ENCODE assay signal across 11 mouse cellular contexts in the genomic region with DNA sequence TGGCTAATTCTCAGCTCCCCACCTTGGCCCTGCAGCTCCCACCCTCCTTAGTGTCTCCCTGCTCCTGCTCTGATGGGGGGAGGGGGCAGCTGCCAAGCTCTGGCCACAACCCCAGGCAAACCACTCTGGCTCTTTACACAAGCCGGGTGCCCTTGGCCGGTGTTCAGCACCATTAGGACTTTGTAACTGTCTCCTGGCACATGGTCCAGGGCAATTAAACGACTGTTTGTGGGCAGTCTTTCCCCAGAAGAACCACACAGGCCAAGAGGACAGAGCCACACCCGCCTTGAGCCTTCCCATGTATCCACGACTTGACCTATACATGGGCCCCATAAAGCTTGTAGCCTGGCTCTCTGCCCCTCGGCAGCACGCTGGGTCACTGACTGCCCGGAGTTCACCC. TPM values are rescaled to one million over a fixed set of nuclear protein-coding genes. Genes with fewer than 3 reads are reported as not detected.
A peak's percentile ranks its signal among the peaks of the same experiment; 100 is the strongest.
DNase-seq lines count a peak whose midpoint lies in the region; ATAC-seq and TF ChIP-seq lines count a peak whose summit lies in the region.
"Had no signal": no experiment of that assay in that cellular context is flagged by ENCODE, and none has a peak within 500 bp of the region (broad histone marks: within the 10 kb centered on the region; RNA-seq: fewer than 3 reads in every experiment).

No protein-coding gene starts in this region.

- H3K27ac ChIP-seq in heart, embryonic 12.5 days (ENCODE audit: poor library complexity, severe bottlenecking), result peak overlapping the region; percentile 36
- no peak overlapping the region for H3K27ac ChIP-seq in liver, postnatal 0 days (ENCODE audit: low read depth)
- no peak overlapping the region for H3K27ac ChIP-seq in limb, embryonic 10.5 days

- peaks cover 81% of the 10 kb centered on the region for H3K4me1 ChIP-seq in megakaryocyte, embryonic 14.5 days
- peaks cover 49% of the 10 kb centered on the region for H3K4me1 ChIP-seq in heart, embryonic 12.5 days (replicated peaks)
- peaks cover 14% of the 10 kb centered on the region for H3K4me1 ChIP-seq in liver, postnatal 0 days (ENCODE audit: insufficient read depth)
- H3K4me1 ChIP-seq in limb, embryonic 10.5 days, result peaks cover 8% of the 10 kb centered on the region; the same call in 1 of the 2 replicates

- H3K9ac ChIP-seq in heart, embryonic 12.5 days, result peak overlapping the region; percentile 30; the same call in 1 of the 2 replicates
- no peak overlapping the region for H3K9ac ChIP-seq in liver, postnatal 0 days (replicated peaks)

- no peaks in the 10 kb centered on the region for H3K27me3 ChIP-seq in megakaryocyte, embryonic 14.5 days (replicated peaks)
- H3K27me3 ChIP-seq in heart, embryonic 12.5 days (replicated peaks), result no peaks in the 10 kb centered on the region
- H3K27me3 ChIP-seq in liver, postnatal 0 days (ENCODE audit: insufficient read depth, low read length), result no peaks in the 10 kb centered on the region
- no peaks in the 10 kb centered on the region for H3K27me3 ChIP-seq in limb, embryonic 10.5 days (ENCODE audit: low read depth, poor library complexity, severe bottlenecking)

- no peak for TF ChIP-seq EP300 in liver, postnatal 0 days (IDR thresholded peaks at IDR 0.05; ENCODE audit: low read depth)

- H3K4me2 ChIP-seq in heart, embryonic 12.5 days, result peak overlapping the region; percentile 17; the same call in 1 of the 2 replicates
- H3K4me2 ChIP-seq in liver, postnatal 0 days (ENCODE audit: low read depth, low read length), result no peak overlapping the region

- no peaks in the 10 kb centered on the region for H3K9me3 ChIP-seq in megakaryocyte, embryonic 14.5 days
- no peaks in the 10 kb centered on the region for H3K9me3 ChIP-seq in heart, embryonic 12.5 days (replicated peaks)
- H3K9me3 ChIP-seq in liver, postnatal 0 days (ENCODE audit: low read length), result no peaks in the 10 kb centered on the region
- H3K9me3 ChIP-seq in limb, embryonic 10.5 days (replicated peaks), result no peaks in the 10 kb centered on the region

- peak overlapping the region; percentile 40 for H3K4me3 ChIP-seq in megakaryocyte, embryonic 14.5 days (replicated peaks)
- no peak overlapping the region for H3K4me3 ChIP-seq in heart, embryonic 12.5 days
- no peak overlapping the region for H3K4me3 ChIP-seq in liver, postnatal 0 days (ENCODE audit: low read depth, low read length)
- no peak overlapping the region for H3K4me3 ChIP-seq in limb, embryonic 10.5 days

- H3K36me3 ChIP-seq in megakaryocyte, embryonic 14.5 days (replicated peaks; ENCODE audit: low read length), result peaks cover 89% of the 10 kb centered on the region
- peaks cover 45% of the 10 kb centered on the region for H3K36me3 ChIP-seq in heart, embryonic 12.5 days
- H3K36me3 ChIP-seq in liver, postnatal 0 days (replicated peaks; ENCODE audit: insufficient read depth, low read length), result peaks cover 2% of the 10 kb centered on the region; the same call in 1 of the 2 replicates
- H3K36me3 ChIP-seq in limb, embryonic 10.5 days, result no peaks in the 10 kb centered on the region

- peak; percentile 53 to 73 for DNase-seq in cerebellum, postnatal 10 days
- DNase-seq in cerebellum, postnatal 36 days, result no peak
- peak; percentile 64 for DNase-seq in liver, postnatal 0 days
- DNase-seq in limb, embryonic 10.5 days (ENCODE audit: low spot score), result no peak
- no peak for DNase-seq in retina, postnatal 1 day
- DNase-seq: cerebellum, postnatal 14 days; spleen, adult 18-20 months had no signal

- ATAC-seq in megakaryocyte, adult 5-6 weeks (ENCODE audit: poor library complexity, severe bottlenecking), result no peak
- no peak for ATAC-seq in heart, embryonic 12.5 days (ENCODE audit: insufficient number of reproducible peaks, low FRiP score)
- peak; percentile 87 for ATAC-seq in liver, postnatal 0 days

- 59% methylated on average over 8 of the region's 8 CpGs for WGBS in heart, embryonic 12.5 days
- 52% methylated on average over 8 of the region's 8 CpGs for WGBS in liver, postnatal 0 days (ENCODE audit: insufficient replicate concordance)
- 68% methylated on average over 8 of the region's 8 CpGs for WGBS in limb, embryonic 10.5 days

- no peak for TF ChIP-seq CTCF in liver, postnatal 0 days (IDR thresholded peaks at IDR 0.05; ENCODE audit: low read depth)

RNA-seq across cellular contexts. Expression of a gene that starts 10.3 kb away (rescaled TPM):
- polyA plus RNA-seq in megakaryocyte, embryonic 14.5 days (2012; ENCODE audit: insufficient read depth, low replicate concordance), result 43.5 and 60.3 TPM in 2 replicates
- 14.4 and 14.7 TPM in 2 replicates for total RNA-seq in megakaryocyte, adult 5-6 weeks (2015)
- 11.7 and 13.1 TPM in 2 replicates for total RNA-seq in megakaryocyte, adult 5-6 weeks (2017)
- 48.1 and 50.7 TPM in 2 replicates for polyA plus RNA-seq in heart, embryonic 12.5 days (2016; fragmentation: Nextera tagmentation; extraction: Ambion mirVana)
- polyA plus RNA-seq in liver, postnatal 0 days (2015; fragmentation: Nextera tagmentation; extraction: Ambion mirVana), result 3.8 and 4.3 TPM in 2 replicates
- polyA plus RNA-seq in limb, embryonic 10.5 days (2016; fragmentation: Nextera tagmentation; extraction: Ambion mirVana), result 2.0 TPM in 2 replicates

RNA-seq across cellular contexts. Expression of a gene that starts 20.9 kb away (rescaled TPM):
- 3.3 and 17.4 TPM in 2 replicates for polyA plus RNA-seq in megakaryocyte, embryonic 14.5 days (2012; ENCODE audit: insufficient read depth, low replicate concordance)
- 0.14 and 0.33 TPM in 2 replicates for total RNA-seq in megakaryocyte, adult 5-6 weeks (2015)
- 0.24 and 1.2 TPM in 2 replicates for total RNA-seq in megakaryocyte, adult 5-6 weeks (2017)
- polyA plus RNA-seq in heart, embryonic 12.5 days (2016; fragmentation: Nextera tagmentation; extraction: Ambion mirVana), result 11.4 and 13.6 TPM in 2 replicates
- 1.6 and 1.7 TPM in 2 replicates for polyA plus RNA-seq in liver, postnatal 0 days (2015; fragmentation: Nextera tagmentation; extraction: Ambion mirVana)
- 2.8 and 3.8 TPM in 2 replicates for polyA plus RNA-seq in limb, embryonic 10.5 days (2016; fragmentation: Nextera tagmentation; extraction: Ambion mirVana)
- total RNA-seq: monocyte, adult 5-6 weeks had no signal

Comparison
In these comparisons a context has a peak if more than half of its experiments do, and no peak if none do; other contexts are left out.
1. DNase-seq: peak in cerebellum, postnatal 10 days (2 of 2) and liver, postnatal 0 days (single experiment); none in cerebellum, postnatal 36 days (0 of 2), limb, embryonic 10.5 days (single experiment) and retina, postnatal 1 day (single experiment).